Mouse (Mus musculus) kidney, adult 2 months (tissue): ENCODE results near the gene Lsmem1.

Experiments used
- CTCF ChIP-seq: fragments of 200-500 bp; conservative IDR thresholded peaks from 2 replicates; pipeline ENCODE4 v1.5.1; 2011; ENCODE audit warnings: low read depth, mild to moderate bottlenecking, control low read depth, low read length, moderate library complexity, mixed read lengths; ENCODE audit not compliant: insufficient read depth, insufficient read length
- POLR2A ChIP-seq: fragments of 200-500 bp; IDR thresholded peaks from one replicate; pipeline ENCODE4 v1.6.1; 2011; ENCODE audit warnings: low read depth, low read length, control low read depth

DNA sequence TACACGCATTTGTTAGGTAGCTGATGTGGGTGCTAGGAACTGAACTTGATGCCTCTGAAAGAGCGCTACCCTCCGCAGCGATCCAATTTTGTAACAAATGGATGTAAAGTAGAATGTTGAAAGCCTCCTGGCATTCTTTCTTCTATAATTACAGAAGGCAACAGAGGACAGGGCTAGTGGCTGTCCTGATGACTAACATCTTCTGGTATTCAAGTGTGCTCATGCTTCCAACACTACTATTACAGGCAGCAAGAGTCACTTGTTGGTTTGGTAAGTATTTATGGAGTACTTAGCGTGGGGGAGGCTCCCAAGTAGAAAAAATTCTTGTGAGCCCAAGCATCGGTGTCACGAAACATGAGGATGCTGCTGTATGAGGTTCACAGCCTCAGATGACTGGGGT, 39.9 kb upstream of the Lsmem1 start:
- TF ChIP-seq CTCF (no peak), POLR2A (no peak)
